Mouse (Mus musculus): ENCODE measurements around the gene Gm20388. TPM values are rescaled to one million over a fixed set of nuclear protein-coding genes. Genes with fewer than 3 reads are reported as not detected.

Gene Gm20388
- polyA plus RNA-seq, 1 experiment from 2014 or later, result 8.3 TPM

- no peaks in the 10 kb centered on the region for H3K27me3 ChIP-seq (replicated peaks; ENCODE audit: control insufficient read depth, insufficient read depth, low read length)
- H3K4me2 ChIP-seq (ENCODE audit: low read length), result no peak overlapping the region
- H3K9me3 ChIP-seq (ENCODE audit: control insufficient read depth, low read length), result no peaks in the 10 kb centered on the region
- ATAC-seq (replicated peaks; ENCODE audit: low FRiP score, low TSS enrichment, low read depth) (peak; percentile 72), DNase-seq (ENCODE audit: low spot score) (no peak)
- WGBS, result 56% methylated on average over 6 of the region's 6 CpGs
- no peak overlapping the region for H3K9ac ChIP-seq (ENCODE audit: low read length)
- peaks cover 28% of the 10 kb centered on the region for H3K4me1 ChIP-seq (replicated peaks; ENCODE audit: control insufficient read depth, insufficient read depth, low read length)
- H3K27ac ChIP-seq (ENCODE audit: low read depth), result no peak overlapping the region
- H3K4me3 ChIP-seq (ENCODE audit: low read depth, low read length), result no peak overlapping the region
- H3K36me3 ChIP-seq (ENCODE audit: control insufficient read depth, insufficient read depth, low read length), result no peaks in the 10 kb centered on the region
Observed at GRCm38 (mm10) chr8:122652643-122653042, 2742.0 kb downstream of the Gm20388 start.

DNA sequence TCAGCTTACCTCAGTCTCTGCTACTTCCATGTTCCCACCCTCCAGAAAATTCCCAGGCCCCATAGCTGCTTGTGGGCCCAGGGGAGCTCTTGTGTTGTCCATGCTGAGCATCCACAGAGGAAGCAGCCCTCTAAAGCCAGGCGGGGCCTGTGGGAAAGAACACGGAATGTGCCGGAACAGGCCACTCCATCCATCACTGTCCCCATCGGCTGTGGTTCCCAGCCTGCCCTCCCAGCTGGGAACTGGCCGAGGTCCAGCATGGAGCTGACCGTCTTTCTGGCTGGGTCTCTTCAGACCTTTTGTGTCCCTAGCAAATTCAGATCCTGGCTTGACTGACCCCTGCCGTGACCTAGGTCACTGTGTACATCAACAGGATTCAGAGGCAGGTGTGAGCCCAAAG is 2744.1 kb downstream of the Gm20388 start:
- ATAC-seq (replicated peaks; ENCODE audit: low FRiP score, low TSS enrichment, low read depth), result no peak; the same call in 1 of the 2 replicates
- H3K27me3 ChIP-seq (replicated peaks; ENCODE audit: control insufficient read depth, insufficient read depth, low read length), result no peaks in the 10 kb centered on the region
- no peaks in the 10 kb centered on the region for H3K36me3 ChIP-seq (ENCODE audit: control insufficient read depth, insufficient read depth, low read length)
- no peak overlapping the region for H3K27ac ChIP-seq (ENCODE audit: low read depth)
- WGBS, result 33% methylated on average over 7 of the region's 7 CpGs
- H3K4me3 ChIP-seq (ENCODE audit: low read depth, low read length), result no peak overlapping the region
- no peak for DNase-seq (ENCODE audit: low spot score)
- no peaks in the 10 kb centered on the region for H3K9me3 ChIP-seq (ENCODE audit: control insufficient read depth, low read length)
- no peak overlapping the region for H3K9ac ChIP-seq (ENCODE audit: low read length)
- H3K4me2 ChIP-seq (ENCODE audit: low read length), result no peak overlapping the region
- H3K4me1 ChIP-seq (replicated peaks; ENCODE audit: control insufficient read depth, insufficient read depth, low read length), result peaks cover 24% of the 10 kb centered on the region

DNA sequence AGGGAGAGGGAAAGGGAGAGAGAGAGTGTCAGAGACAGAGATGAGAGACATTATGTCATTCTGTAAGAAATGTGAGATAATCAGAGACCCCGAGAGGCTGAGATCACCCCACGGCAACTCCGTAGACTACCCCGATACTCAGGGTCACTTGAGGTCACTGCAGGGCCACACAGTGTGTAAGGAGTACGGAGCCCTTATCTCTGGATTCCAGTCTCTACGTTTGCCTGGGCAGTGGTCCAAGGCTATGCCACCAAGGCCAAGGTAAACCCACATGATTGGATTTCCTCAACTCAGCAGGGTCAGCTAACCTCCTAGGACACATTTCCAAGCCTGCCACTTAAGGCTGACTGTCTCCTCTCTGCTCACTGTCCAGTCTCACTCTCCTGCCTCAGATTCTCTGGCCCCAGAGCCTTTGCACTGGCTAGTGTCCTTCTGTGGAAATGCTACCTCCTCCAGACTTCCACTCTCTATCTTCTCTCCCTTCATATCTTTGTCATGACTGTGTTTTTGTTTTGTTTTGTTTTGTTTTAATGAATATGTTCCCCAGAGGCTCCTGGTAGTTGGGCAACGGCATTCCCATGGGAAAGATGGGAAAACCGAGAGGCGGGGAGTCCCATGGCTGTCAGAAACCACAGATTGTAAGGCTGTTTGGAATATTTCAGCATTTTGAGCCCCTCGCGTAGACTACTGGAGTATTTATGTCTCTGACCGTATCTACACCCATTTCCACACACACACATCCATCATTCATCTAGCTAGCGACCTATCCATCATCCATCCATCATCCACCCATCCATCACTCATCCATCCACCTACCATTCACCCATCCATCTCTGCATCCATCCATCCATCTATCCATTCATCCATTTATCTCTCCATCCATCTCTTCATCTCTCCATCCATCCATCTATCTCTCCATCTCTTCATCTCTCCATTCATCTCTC is 2745.7 kb downstream of the Gm20388 start:
- H3K27ac ChIP-seq (ENCODE audit: low read depth), result no peak overlapping the region
- H3K4me2 ChIP-seq (ENCODE audit: low read length), result no peak overlapping the region
- peaks cover 32% of the 10 kb centered on the region for H3K4me1 ChIP-seq (replicated peaks; ENCODE audit: control insufficient read depth, insufficient read depth, low read length)
- no peaks in the 10 kb centered on the region for H3K27me3 ChIP-seq (replicated peaks; ENCODE audit: control insufficient read depth, insufficient read depth, low read length)
- 75% methylated on average over 13 of the region's 13 CpGs for WGBS
- ATAC-seq (replicated peaks; ENCODE audit: low FRiP score, low TSS enrichment, low read depth) (no peak), DNase-seq (ENCODE audit: low spot score) (no peak)
- H3K9ac ChIP-seq (ENCODE audit: low read length), result no peak overlapping the region
- H3K4me3 ChIP-seq (ENCODE audit: low read depth, low read length), result no peak overlapping the region
- H3K36me3 ChIP-seq (ENCODE audit: control insufficient read depth, insufficient read depth, low read length), result no peaks in the 10 kb centered on the region
- no peaks in the 10 kb centered on the region for H3K9me3 ChIP-seq (ENCODE audit: control insufficient read depth, low read length)

- no peak for ATAC-seq (replicated peaks; ENCODE audit: low FRiP score, low TSS enrichment, low read depth)
- Histone ChIP-seq H3K4me1 (replicated peaks; ENCODE audit: control insufficient read depth, insufficient read depth, low read length) (peaks cover 28% of the 10 kb centered on the region), H3K9ac (ENCODE audit: low read length) (no peak overlapping the region), H3K9me3 (ENCODE audit: control insufficient read depth, low read length) (no peaks in the 10 kb centered on the region), H3K4me2 (ENCODE audit: low read length) (no peak overlapping the region), H3K27ac (ENCODE audit: low read depth) (no peak overlapping the region), H3K36me3 (ENCODE audit: control insufficient read depth, insufficient read depth, low read length) (no peaks in the 10 kb centered on the region), H3K27me3 (replicated peaks; ENCODE audit: control insufficient read depth, insufficient read depth, low read length) (no peaks in the 10 kb centered on the region), H3K4me3 (ENCODE audit: low read depth, low read length) (no peak overlapping the region)
- DNase-seq (ENCODE audit: low spot score), result no peak
- 53% methylated on average over 10 of the region's 10 CpGs for WGBS
Observed at GRCm38 (mm10) chr8:122658149-122658806, 2747.6 kb downstream of the Gm20388 start.

- H3K4me1 ChIP-seq (replicated peaks; ENCODE audit: control insufficient read depth, insufficient read depth, low read length), result peaks cover 32% of the 10 kb centered on the region
- 60% methylated on average over 9 of the region's 9 CpGs for WGBS
- no peak overlapping the region for H3K9ac ChIP-seq (ENCODE audit: low read length)
- DNase-seq (ENCODE audit: low spot score) (no peak), ATAC-seq (replicated peaks; ENCODE audit: low FRiP score, low TSS enrichment, low read depth) (no peak)
- no peak overlapping the region for H3K27ac ChIP-seq (ENCODE audit: low read depth)
- H3K36me3 ChIP-seq (ENCODE audit: control insufficient read depth, insufficient read depth, low read length), result no peaks in the 10 kb centered on the region
- no peak overlapping the region for H3K4me3 ChIP-seq (ENCODE audit: low read depth, low read length)
- H3K9me3 ChIP-seq (ENCODE audit: control insufficient read depth, low read length), result no peaks in the 10 kb centered on the region
- H3K4me2 ChIP-seq (ENCODE audit: low read length), result no peak overlapping the region
- no peaks in the 10 kb centered on the region for H3K27me3 ChIP-seq (replicated peaks; ENCODE audit: control insufficient read depth, insufficient read depth, low read length)
Observed at GRCm38 (mm10) chr8:122658807-122659160, 2748.1 kb downstream of the Gm20388 start.

DNA sequence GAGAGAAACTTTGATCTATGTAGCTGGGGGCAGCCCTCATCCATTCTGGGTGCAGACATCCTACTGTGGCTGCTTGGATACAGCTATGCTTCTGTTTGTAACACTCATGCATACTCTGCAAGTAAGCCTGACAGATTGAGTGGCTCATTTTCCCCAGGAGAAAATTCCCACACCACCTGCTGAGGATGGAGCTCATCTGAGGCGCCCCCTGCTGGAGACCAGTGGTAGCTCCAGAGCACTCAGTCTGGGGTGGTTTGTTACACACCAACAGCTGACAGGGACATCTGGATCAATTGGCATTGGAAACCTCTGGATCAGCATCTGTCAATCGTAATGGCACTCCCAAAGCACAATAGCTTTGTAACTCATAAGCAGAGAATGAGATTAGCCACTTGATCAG is 2749.4 kb downstream of the Gm20388 start:
- no peak overlapping the region for H3K27ac ChIP-seq (ENCODE audit: low read depth)
- no peaks in the 10 kb centered on the region for H3K9me3 ChIP-seq (ENCODE audit: control insufficient read depth, low read length)
- no peak for ATAC-seq (replicated peaks; ENCODE audit: low FRiP score, low TSS enrichment, low read depth)
- peaks cover 27% of the 10 kb centered on the region for H3K4me1 ChIP-seq (replicated peaks; ENCODE audit: control insufficient read depth, insufficient read depth, low read length)
- H3K27me3 ChIP-seq (replicated peaks; ENCODE audit: control insufficient read depth, insufficient read depth, low read length), result no peaks in the 10 kb centered on the region
- no peaks in the 10 kb centered on the region for H3K36me3 ChIP-seq (ENCODE audit: control insufficient read depth, insufficient read depth, low read length)
- WGBS, result 76% methylated on average over 2 of the region's 2 CpGs
- no peak overlapping the region for H3K4me3 ChIP-seq (ENCODE audit: low read depth, low read length)
- H3K4me2 ChIP-seq (ENCODE audit: low read length), result no peak overlapping the region
- no peak for DNase-seq (ENCODE audit: low spot score)
- H3K9ac ChIP-seq (ENCODE audit: low read length), result no peak overlapping the region

GRCm38 (mm10) chr8:122661138-122661537 is 2750.5 kb downstream of the Gm20388 start:
- Histone ChIP-seq H3K36me3 (ENCODE audit: control insufficient read depth, insufficient read depth, low read length) (no peaks in the 10 kb centered on the region), H3K27ac (ENCODE audit: low read depth) (peak overlapping the region; percentile 60), H3K4me2 (ENCODE audit: low read length) (no peak overlapping the region), H3K27me3 (replicated peaks; ENCODE audit: control insufficient read depth, insufficient read depth, low read length) (no peaks in the 10 kb centered on the region), H3K9me3 (ENCODE audit: control insufficient read depth, low read length) (no peaks in the 10 kb centered on the region), H3K4me1 (replicated peaks; ENCODE audit: control insufficient read depth, insufficient read depth, low read length) (peaks cover 36% of the 10 kb centered on the region), H3K9ac (ENCODE audit: low read length) (no peak overlapping the region), H3K4me3 (ENCODE audit: low read depth, low read length) (no peak overlapping the region)
- ATAC-seq (replicated peaks; ENCODE audit: low FRiP score, low TSS enrichment, low read depth) (peak; percentile 36), DNase-seq (ENCODE audit: low spot score) (peak; percentile 78)
- 17% methylated on average over 6 of the region's 7 CpGs for WGBS

GRCm38 (mm10) chr8:122661894-122662293 is 2751.3 kb downstream of the Gm20388 start:
- H3K27me3 ChIP-seq (replicated peaks; ENCODE audit: control insufficient read depth, insufficient read depth, low read length), result no peaks in the 10 kb centered on the region
- H3K4me3 ChIP-seq (ENCODE audit: low read depth, low read length), result no peak overlapping the region
- DNase-seq (ENCODE audit: low spot score) (no peak), ATAC-seq (replicated peaks; ENCODE audit: low FRiP score, low TSS enrichment, low read depth) (no peak)
- peaks cover 44% of the 10 kb centered on the region for H3K4me1 ChIP-seq (replicated peaks; ENCODE audit: control insufficient read depth, insufficient read depth, low read length)
- H3K36me3 ChIP-seq (ENCODE audit: control insufficient read depth, insufficient read depth, low read length), result no peaks in the 10 kb centered on the region
- H3K9ac ChIP-seq (ENCODE audit: low read length), result no peak overlapping the region
- H3K4me2 ChIP-seq (ENCODE audit: low read length), result no peak overlapping the region
- 83% methylated on average over 2 of the region's 2 CpGs for WGBS
- H3K9me3 ChIP-seq (ENCODE audit: control insufficient read depth, low read length), result no peaks in the 10 kb centered on the region
- H3K27ac ChIP-seq (ENCODE audit: low read depth), result no peak overlapping the region
